Mouse (Mus musculus): ENCODE measurements at regions not wholly inside any gene's neighbourhood (a gene's known extent, or its start where the extent isn't known, plus 50 kb on each side); places are given as distances from the start of the nearest gene placed in this dataset.
"Not testable (repeated sequence)": the region's sequence is repeated elsewhere in the genome, so short reads cannot be mapped to it uniquely, and the experiment has no call there.

- no peak for DNase-seq
Observed at GRCm38 (mm10) chr12:33496306-33496705, 66.9 kb downstream of the Twistnb start.

DNA sequence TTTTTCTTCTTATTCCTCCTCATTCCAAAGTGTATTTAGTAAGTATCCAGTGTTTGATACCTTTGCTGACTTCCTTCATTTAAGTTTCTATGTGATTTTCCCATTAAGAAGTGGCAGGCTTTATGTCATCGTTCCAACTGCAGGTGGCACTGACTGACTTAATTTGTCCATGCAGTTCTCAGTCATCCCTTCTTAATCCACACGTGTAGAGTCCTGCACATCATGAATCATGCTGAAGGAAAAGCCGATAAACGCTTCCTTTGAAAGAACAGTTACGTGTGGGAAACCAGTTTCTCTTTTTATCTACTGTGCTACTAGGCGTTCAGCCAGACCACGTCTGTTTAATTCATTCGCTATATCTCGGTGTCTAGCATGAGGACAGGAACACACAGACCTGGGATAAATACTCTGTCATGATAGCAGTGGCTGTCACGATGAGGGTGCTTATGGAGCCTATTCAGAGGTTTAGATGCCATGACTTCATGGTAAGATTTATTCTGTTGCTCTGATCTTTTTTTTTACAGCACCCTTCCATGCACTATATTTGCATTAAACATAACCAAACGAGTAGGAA lies 68.0 kb downstream of the Twistnb start:
- no peak for DNase-seq

- no peak for DNase-seq
Observed at GRCm38 (mm10) chr12:33541566-33541965, 112.1 kb downstream of the Twistnb start.

- not testable (repeated sequence) for DNase-seq
Observed at GRCm38 (mm10) chr12:33551660-33552059, 122.2 kb downstream of the Twistnb start.

- no peak for DNase-seq
Observed at GRCm38 (mm10) chr12:33552231-33552630, 122.8 kb downstream of the Twistnb start.

DNA sequence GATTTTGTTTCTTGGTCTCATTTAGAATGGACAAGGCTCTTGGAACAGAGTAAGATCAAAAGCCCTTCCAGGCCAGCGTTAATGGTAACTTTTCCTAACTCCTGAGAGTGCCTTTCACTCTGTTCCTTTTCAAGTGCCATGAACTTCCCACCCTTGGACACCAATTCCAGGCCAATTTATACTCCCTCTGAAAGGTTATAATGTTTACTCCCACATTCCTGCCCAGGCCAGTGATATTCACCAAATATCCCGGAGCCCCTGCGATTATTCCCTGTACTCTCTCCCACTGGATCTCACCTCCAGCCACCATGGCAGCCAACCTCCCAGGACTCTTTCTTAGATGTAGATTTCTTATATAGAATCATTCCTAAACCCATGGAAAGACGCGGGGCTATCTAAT lies 123.2 kb downstream of the Twistnb start:
- DNase-seq: no peak

GRCm38 (mm10) chr12:33553731-33554130 lies 124.3 kb downstream of the Twistnb start:
- no peak for DNase-seq

DNA sequence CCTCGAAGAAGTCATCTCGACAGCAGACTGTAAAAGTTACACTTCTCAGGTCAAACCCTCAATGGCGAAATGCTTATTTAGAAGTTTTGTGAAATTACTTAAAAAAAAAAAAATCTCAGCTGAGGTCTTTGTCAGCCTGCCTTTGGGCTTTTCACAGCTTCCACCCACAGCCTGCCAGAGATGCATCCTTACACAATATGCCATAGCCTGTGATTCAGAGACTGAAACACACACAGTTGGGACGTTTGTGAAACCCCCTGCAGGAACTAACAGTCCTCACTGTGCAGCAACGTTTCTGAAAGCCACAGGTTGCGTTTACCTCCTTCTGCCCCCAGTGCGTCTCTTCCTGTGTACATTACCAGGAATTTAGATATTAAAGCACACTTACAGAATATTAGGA lies 131.7 kb downstream of the Twistnb start:
- no peak for DNase-seq

DNA sequence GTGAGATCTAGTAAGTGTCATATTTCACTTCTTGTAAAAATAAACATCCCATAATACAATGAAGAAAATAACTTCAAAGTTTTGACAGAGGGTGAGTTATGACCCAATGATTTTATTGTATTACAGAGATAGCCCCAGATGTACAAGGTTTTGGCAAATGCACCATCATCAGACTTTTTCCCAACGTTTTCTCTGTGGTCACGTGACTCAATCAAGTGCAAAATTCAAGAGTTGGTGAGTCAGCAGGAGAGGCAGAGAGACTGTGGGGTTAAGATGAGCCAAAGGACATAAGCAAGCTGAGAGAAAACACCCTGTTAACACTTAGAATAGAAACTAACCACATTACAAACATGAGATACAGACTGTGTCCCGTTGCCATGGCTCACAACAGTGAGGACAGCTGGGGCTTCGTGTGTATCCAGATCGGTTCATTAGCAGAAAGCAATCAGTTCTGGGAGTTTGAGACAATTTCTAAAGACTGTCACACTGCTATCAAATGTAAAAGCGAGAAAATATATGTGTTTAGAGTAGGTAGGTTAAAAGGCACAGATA lies 148.5 kb downstream of the Twistnb start:
- DNase-seq: no peak

DNA sequence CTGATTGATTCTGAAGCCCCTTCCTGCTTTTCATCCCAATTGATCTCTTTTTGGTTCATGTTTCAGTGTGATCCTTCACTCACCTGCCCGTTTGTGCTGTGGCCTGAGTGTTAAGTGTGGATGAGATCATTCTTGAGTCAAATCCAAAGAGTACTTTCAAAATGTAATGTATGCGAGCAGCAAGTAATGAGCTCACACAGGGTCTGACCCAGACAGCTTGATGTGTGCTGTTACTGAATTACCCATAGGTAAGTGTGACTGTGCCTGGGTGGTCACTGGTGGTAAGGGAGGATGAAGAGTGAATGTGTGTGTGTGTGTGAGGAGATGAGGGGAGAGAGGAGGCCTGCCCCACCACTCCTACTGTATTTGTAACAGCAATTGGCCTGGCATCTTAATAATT lies 151.4 kb downstream of the Twistnb start:
- no peak for DNase-seq

DNA sequence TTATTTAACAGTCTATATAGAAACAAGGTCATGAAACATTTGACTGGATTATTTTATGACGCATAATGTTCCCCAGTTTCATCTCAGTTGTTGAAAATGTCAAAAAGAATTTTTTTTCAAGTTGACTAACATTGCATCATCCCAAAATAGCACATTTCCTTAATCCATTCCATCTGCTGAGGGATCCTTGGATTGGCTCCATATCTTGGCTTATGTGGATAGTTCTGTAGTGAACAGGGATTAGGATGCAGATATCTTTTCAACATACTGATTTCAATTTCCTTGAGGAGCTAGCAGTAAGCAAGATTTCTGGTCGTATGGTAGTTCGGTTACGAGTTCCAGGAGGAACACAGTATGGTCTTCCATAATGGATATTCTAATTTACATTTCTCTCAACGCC lies 161.6 kb downstream of the Twistnb start:
- no peak for DNase-seq

DNA sequence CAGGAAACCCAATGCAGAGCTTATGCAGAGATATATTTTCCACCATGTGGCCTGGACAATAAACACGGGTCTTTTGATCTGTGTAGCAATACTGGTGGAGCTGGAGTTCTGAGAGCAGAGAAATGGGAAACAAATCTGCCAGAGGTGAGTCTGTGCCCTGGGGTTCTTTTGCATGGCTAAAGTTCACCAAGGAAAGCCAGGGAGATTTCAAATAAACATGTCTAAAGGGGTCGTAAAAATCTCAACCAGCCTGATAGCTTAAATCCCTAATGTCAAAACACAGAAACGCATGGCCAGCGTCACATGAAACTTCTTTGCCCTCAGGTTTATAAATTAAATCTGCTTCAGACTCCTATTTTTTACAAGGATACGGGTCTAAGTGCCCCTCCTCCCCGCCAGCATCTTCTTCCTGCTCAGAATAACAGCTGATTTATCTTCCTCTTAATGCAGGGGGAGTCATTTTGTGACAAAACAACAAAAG lies 163.0 kb downstream of the Twistnb start:
- DNase-seq: no peak

DNA sequence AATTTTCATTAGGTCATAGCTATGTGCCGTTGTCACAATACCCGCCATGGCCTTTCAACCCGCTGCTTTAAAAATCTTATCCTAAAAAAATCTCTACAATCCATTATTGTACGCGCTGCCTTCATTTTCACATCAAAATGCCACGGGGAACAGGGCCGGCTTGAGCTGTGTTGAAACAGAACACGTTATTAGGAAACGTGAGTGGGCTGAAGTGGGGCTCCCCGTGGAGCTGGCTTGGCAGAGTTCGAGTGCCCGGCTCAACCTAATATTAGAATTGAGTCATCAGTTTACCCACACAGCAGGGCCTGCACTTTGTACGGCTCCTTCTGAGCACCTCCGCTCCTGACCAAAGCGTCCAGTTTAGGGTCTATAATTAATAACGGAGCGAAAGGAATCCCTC lies 163.5 kb downstream of the Twistnb start:
- DNase-seq: no peak

DNA sequence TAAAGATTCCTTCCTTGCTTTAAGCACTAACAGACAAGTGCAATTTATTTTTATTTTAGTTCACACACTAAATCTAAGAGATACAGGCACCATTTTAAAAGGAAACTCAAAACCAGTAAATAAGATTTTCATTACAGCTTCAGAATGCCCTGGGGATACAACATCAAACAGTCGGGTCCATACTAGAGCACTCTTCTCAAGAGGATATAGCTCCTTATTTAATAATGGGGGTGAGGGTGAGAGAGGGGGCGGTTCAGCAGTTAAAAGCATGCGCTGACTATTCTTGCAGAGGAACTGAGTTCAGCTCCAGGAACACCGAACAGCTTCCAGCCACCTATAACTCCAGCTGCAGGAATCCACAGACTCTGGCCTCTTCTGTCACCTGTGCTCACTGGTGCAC lies 164.2 kb downstream of the Twistnb start:
- DNase-seq: no peak

DNA sequence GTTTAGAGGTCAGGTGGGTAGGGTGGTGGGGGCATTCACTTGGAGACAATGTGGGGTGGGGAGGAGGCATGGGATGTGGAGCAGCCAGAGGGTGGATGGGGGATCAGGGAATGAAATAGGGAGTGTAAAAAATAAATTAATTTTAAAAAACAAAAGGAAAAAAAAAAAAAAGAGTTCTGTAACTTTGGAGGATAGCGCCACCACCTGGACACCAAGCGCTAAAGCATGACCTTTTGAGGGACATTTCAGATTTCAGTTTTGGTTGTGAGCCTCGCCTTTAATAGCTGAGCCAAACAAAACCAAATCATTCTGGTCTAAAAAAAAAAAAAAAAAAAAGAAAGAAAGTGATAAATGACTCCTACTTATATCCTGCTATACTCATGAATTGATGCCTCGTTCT lies 176.0 kb downstream of the Twistnb start:
- DNase-seq: no peak

- DNase-seq: no peak
Observed at GRCm38 (mm10) chr12:33607811-33608602, 178.6 kb downstream of the Twistnb start.

DNA sequence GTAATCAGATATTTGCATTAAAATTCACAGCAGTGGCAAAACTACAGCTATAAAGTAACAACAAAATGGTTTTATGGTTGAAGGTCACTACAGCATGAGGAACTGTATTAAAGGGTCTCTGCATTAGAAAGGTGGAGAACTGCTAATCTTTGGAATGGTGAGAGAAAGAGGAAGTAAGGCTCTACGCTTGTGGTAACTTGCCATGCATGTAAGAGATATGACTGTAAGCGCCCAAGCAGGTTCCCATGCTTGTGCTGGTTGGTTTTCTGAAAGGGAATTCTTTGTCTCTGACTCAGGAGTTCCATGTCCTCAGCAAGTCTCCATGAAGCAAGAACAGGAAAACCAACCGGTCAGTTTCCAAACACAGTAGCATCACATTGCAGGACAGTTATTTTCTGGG lies 182.9 kb downstream of the Twistnb start:
- DNase-seq: no peak

DNA sequence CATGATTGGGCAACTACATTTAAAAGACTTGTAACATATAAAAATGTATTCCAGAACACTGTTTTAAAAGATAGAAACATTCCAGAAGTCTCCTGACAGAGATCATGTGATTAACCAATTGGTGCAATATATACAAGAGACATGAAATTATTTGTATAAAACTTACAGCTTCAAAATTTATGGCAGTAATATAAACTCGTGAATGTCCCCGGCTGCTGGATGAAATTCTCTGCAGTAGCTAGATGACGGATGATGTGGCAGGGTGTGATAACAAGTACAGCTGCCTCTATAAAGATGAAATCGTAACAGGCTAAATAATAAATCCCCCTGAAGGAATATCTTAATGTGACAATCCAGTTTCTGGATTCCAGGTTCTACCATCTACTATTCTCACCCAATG lies 191.0 kb downstream of the Twistnb start:
- no peak for DNase-seq

- no peak for DNase-seq
Observed at GRCm38 (mm10) chr12:33626092-33626882, 196.9 kb downstream of the Twistnb start.

- DNase-seq: no peak
Observed at GRCm38 (mm10) chr12:33652597-33652996, 223.2 kb downstream of the Twistnb start.

- no peak for DNase-seq
Observed at GRCm38 (mm10) chr12:33675508-33675907, 246.1 kb downstream of the Twistnb start.

GRCm38 (mm10) chr12:33692870-33693269 lies 235.4 kb upstream of the Ferd3l start:
- DNase-seq: no peak

DNA sequence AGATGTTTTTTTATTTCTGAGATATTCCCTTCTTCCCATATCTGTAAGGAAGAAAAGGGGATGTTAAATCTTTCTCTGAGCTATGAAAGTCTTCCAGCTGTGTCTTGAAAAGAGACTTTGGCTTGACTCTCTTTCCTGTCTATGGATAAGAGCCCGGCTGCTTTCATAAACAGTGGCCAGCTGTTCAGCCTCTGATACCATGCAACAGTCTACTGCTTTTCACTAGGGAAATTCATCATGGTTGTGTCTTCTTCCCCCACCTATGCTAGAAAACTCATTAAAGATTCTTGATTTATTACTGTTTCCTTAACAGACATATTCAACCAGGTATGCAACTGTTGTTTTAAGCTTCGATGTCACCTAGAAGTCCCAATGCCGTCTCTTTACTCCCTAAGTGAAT lies 213.8 kb upstream of the Ferd3l start:
- no peak for DNase-seq
